Mouse (Mus musculus): ENCODE data around the gene Gltp.

DNA sequence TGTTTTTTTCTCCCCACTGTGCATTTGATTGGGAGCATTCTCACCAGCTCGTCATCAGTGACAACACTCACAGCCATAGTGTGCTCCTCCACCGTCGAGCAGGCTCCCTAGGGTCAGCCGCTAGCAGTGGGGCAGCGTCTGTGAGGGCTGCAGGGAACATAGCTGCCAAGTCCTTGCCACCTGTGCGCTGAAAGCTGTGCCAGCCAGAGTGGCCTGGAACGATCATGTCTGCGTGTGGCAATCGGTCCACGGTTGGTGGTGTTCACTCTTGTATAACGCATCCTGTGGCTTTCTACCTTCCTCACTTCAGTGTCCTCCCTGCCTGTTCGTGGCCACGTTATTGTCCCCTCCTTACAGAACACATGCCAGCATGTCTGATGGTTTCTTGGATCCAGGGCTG is 27.7 kb upstream of the Gltp start:
- no peak for TF ChIP-seq CTCF (IDR thresholded peaks at IDR 0.05; ENCODE audit: control insufficient read depth, insufficient read depth, insufficient read length)
- TF ChIP-seq MAX (IDR thresholded peaks at IDR 0.05), result no peak
- no peak for TF ChIP-seq CEBPB (IDR thresholded peaks at IDR 0.05; ENCODE audit: low read depth)
